Mouse (Mus musculus) heart, adult 2 months (tissue): ENCODE data around the gene Anln. TPM values are rescaled to one million over a fixed set of nuclear protein-coding genes. Genes with fewer than 3 reads are reported as not detected.

ENCODE experiments used
- DNase-seq, 2 experiments: peaks; one replicate each; pipeline ENCODE4 v3.0.0; 2021
- H3K27ac ChIP-seq: fragments of 200-600 bp; 2 replicates; pipeline ENCODE4 v1.8.1; 2022
- H3K27me3 ChIP-seq: fragments of 200-500 bp; 2 replicates; pipeline ENCODE4 v1.6.1; 2012; ENCODE audit warnings: mild to moderate bottlenecking, low read length, inconsistent platforms, mixed read lengths; ENCODE audit not compliant: control insufficient read depth, insufficient read depth
- H3K36me3 ChIP-seq: fragments of 200-500 bp; 2 replicates; pipeline ENCODE4 v1.6.1; 2012; ENCODE audit warnings: low read length, inconsistent platforms; ENCODE audit not compliant: control insufficient read depth, insufficient read depth
- H3K4me1 ChIP-seq: fragments of 200-500 bp; 2 replicates; pipeline ENCODE4 v1.6.1; 2011; ENCODE audit warnings: low read length; ENCODE audit not compliant: control insufficient read depth, insufficient read depth
- H3K4me3 ChIP-seq: fragments of 200-600 bp; 2 replicates; pipeline ENCODE4 v1.8.1; 2022
- H3K79me2 ChIP-seq: fragments of 200-500 bp; replicated peaks from 2 replicates; pipeline ENCODE4 v1.6.1; 2012; ENCODE audit warnings: mild to moderate bottlenecking, inconsistent platforms, low read length, moderate library complexity, mixed read lengths; ENCODE audit not compliant: control insufficient read depth, insufficient read depth
- H3K9ac ChIP-seq: fragments of 200-500 bp; 2 replicates; pipeline ENCODE4 v1.6.1; 2012; ENCODE audit warnings: low read depth, mild to moderate bottlenecking, control low read depth, inconsistent platforms, low read length, mixed read lengths
- CTCF ChIP-seq: fragments of 200-600 bp; IDR thresholded peaks from 2 replicates; pipeline ENCODE4 v1.8.1; 2022; ENCODE audit warnings: antibody characterized with exemption, mild to moderate bottlenecking, moderate library complexity
- EP300 ChIP-seq: fragments of 200-500 bp; IDR thresholded peaks from 2 replicates; pipeline ENCODE4 v1.6.1; 2011; ENCODE audit warnings: low read depth, low read length, control low read depth; ENCODE audit not compliant: insufficient read depth
- POLR2A ChIP-seq: fragments of 200-500 bp; IDR thresholded peaks from 2 replicates; pipeline ENCODE4 v1.6.1; 2011; ENCODE audit warnings: mild to moderate bottlenecking, low read depth, low read length, control low read depth; ENCODE audit not compliant: insufficient read depth
- WGBS: fragments of 180-500 bp; shearing (Covaris S2); methylation state at CpG from one replicate; pipeline ENCODE4 v1.1.7; 2018; 5-methylcytosine and 5-hydroxymethylcytosine counted together
- intact Hi-C: fragments of 180-260 bp; cut with DNase I; formaldehyde crosslinking; loops from one replicate; pipeline ENCODE4 v1.15.1; 2025
- polyA plus RNA-seq: library from polyadenylated mRNA; depleted of rRNA; stranded (reverse); fragments of >200 nt; gene quantifications from 2 replicates; pipeline ENCODE4 v1.2.3, GENCODE M21; 2012
- total RNA-seq, 2 experiments: library from RNA; stranded (reverse); gene quantifications; 2 replicates each; pipeline ENCODE4 v1.2.3; 2021

Anln gene
- total and polyA plus RNA-seq, 3 experiments, result 0.43 to 1.5 (median 1.4) TPM

- Histone ChIP-seq H3K27me3 (no peaks in the 10 kb centered on the region), H3K36me3 (no peaks in the 10 kb centered on the region), H3K27ac (no peak overlapping the region), H3K4me3 (no peak overlapping the region), H3K79me2 (no peaks in the 10 kb centered on the region), H3K9ac (no peak overlapping the region), H3K4me1 (no peaks in the 10 kb centered on the region)
- no peak for TF ChIP-seq EP300
- TF ChIP-seq POLR2A, result no peak
- no peak for TF ChIP-seq CTCF
- DNase-seq, result no peak
- 95% methylated on average over 3 of the region's 3 CpGs for WGBS
- intact Hi-C loops, result no loop called here
Measured at GRCm38 (mm10) chr9:22355919-22356318, 33.1 kb downstream of the Anln start.

GRCm38 (mm10) chr9:22353901-22354300, 35.1 kb downstream of the Anln start:
- Histone ChIP-seq H3K27ac (no peak overlapping the region), H3K27me3 (no peaks in the 10 kb centered on the region), H3K4me1 (no peaks in the 10 kb centered on the region), H3K79me2 (no peaks in the 10 kb centered on the region), H3K4me3 (no peak overlapping the region), H3K36me3 (no peaks in the 10 kb centered on the region), H3K9ac (no peak overlapping the region)
- DNase-seq, result no peak
- no peak for TF ChIP-seq POLR2A
- no peak for TF ChIP-seq EP300
- no peak for TF ChIP-seq CTCF
- intact Hi-C loops, result no loop called here
- WGBS, result 91% methylated on average over 5 of the region's 5 CpGs

- Histone ChIP-seq H3K27ac (no peak overlapping the region), H3K4me3 (no peak overlapping the region), H3K4me1 (no peaks in the 10 kb centered on the region), H3K9ac (no peak overlapping the region), H3K79me2 (no peaks in the 10 kb centered on the region), H3K27me3 (no peaks in the 10 kb centered on the region), H3K36me3 (no peaks in the 10 kb centered on the region)
- intact Hi-C loops, result no loop called here
- no peak for DNase-seq
- TF ChIP-seq POLR2A (no peak), EP300 (no peak), CTCF (no peak)
- WGBS, result 94% methylated on average over 5 of the region's 5 CpGs
Measured at GRCm38 (mm10) chr9:22353465-22353864, 35.5 kb downstream of the Anln start.

- no peak for DNase-seq
- WGBS, result 83% methylated on average over 1 of the region's 1 CpGs
- H3K36me3 ChIP-seq, result no peaks in the 10 kb centered on the region
- H3K9ac ChIP-seq, result no peak overlapping the region
- intact Hi-C loops, result no loop called here
- no peaks in the 10 kb centered on the region for H3K27me3 ChIP-seq
- TF ChIP-seq CTCF (no peak), EP300 (no peak), POLR2A (no peak)
- no peak overlapping the region for H3K27ac ChIP-seq
- no peaks in the 10 kb centered on the region for H3K79me2 ChIP-seq
- no peak overlapping the region for H3K4me3 ChIP-seq
- no peaks in the 10 kb centered on the region; the same call in 1 of the 2 replicates for H3K4me1 ChIP-seq
Measured at GRCm38 (mm10) chr9:22340331-22340730, 48.7 kb downstream of the Anln start.

GRCm38 (mm10) chr9:22337217-22337616, 51.8 kb downstream of the Anln start:
- DNase-seq, result no peak
- Histone ChIP-seq H3K4me3 (no peak overlapping the region), H3K36me3 (no peaks in the 10 kb centered on the region), H3K4me1 (no peaks in the 10 kb centered on the region; the same call in 1 of the 2 replicates), H3K9ac (no peak overlapping the region), H3K79me2 (no peaks in the 10 kb centered on the region), H3K27me3 (no peaks in the 10 kb centered on the region), H3K27ac (no peak overlapping the region)
- TF ChIP-seq EP300, result no peak
- no peak for TF ChIP-seq POLR2A
- no peak for TF ChIP-seq CTCF
- intact Hi-C loops, result no loop called here
- 97% methylated on average over 2 of the region's 2 CpGs for WGBS

- Histone ChIP-seq H3K79me2 (no peaks in the 10 kb centered on the region), H3K36me3 (no peaks in the 10 kb centered on the region), H3K4me1 (no peaks in the 10 kb centered on the region), H3K27ac (peak overlapping the region; percentile 69), H3K27me3 (no peaks in the 10 kb centered on the region), H3K4me3 (peak overlapping the region; percentile 69), H3K9ac (peak overlapping the region; percentile 77)
- WGBS, result 2% methylated on average over 32 of the region's 32 CpGs
- intact Hi-C loops, result loop anchor here (2.0 to 5.0 kb wide), 3 partner anchors 19 to 100 kb away; partner anchors contain the start of genes 9530077C05Rik and Zfp809
- peak; percentile 89 to 91 for DNase-seq
- no peak for TF ChIP-seq EP300
- TF ChIP-seq CTCF, result no peak; the same call in 1 of the 2 replicates
- peak; percentile 74 for TF ChIP-seq POLR2A
Measured at GRCm38 (mm10) chr9:22327475-22328387, 61.3 kb downstream of the Anln start.
